Mouse (Mus musculus): ENCODE results near the gene Gm4498.
"Not testable (repeated sequence)": the region's sequence is repeated elsewhere in the genome, so short reads cannot be mapped to it uniquely, and the experiment has no call there.

Gene Gm4498

GRCm38 (mm10) chr7:20233728-20234127 lies at the start of gene Gm4498:
Gene Gm4498, minus strand, starts transcription at chr7:20233828.
- DNase-seq = not testable (repeated sequence)

GRCm38 (mm10) chr7:20262734-20263133 lies 29.1 kb upstream of the Gm4498 start, which contains the start of gene Gm5890:
Gene Gm5890, minus strand, starts transcription at chr7:20262834.
- not testable (repeated sequence) for DNase-seq

- not testable (repeated sequence) for DNase-seq
Measured at GRCm38 (mm10) chr7:20205507-20205906, 28.1 kb downstream of the Gm4498 start, which contains the start of gene Gm6164. Gene Gm6164, minus strand, starts transcription at chr7:20205607.

GRCm38 (mm10) chr7:20193410-20193809 lies 40.2 kb downstream of the Gm4498 start, which contains the start of gene Vmn1r95:
Gene Vmn1r95, plus strand, starts transcription at chr7:20193710.
- not testable (repeated sequence) for DNase-seq
